Mouse (Mus musculus) gastrocnemius, postnatal 25 days (tissue): ENCODE data around the gene Atp8b4. TPM values are rescaled to one million over a fixed set of nuclear protein-coding genes. Genes with fewer than 3 reads are reported as not detected.

ENCODE experiments used
- DNase-seq: peaks from one replicate; pipeline ENCODE4 v3.0.0; 2022
- total RNA-seq, 2 experiments: library from RNA; stranded (reverse); gene quantifications; 1 replicate in 1 of 2; 2 replicates in 1 of 2; pipeline ENCODE4 v1.2.3; 2021

Gene Atp8b4
- total RNA-seq, 2 experiments from 2014 or later, result 0.13 to 0.46 TPM

DNA sequence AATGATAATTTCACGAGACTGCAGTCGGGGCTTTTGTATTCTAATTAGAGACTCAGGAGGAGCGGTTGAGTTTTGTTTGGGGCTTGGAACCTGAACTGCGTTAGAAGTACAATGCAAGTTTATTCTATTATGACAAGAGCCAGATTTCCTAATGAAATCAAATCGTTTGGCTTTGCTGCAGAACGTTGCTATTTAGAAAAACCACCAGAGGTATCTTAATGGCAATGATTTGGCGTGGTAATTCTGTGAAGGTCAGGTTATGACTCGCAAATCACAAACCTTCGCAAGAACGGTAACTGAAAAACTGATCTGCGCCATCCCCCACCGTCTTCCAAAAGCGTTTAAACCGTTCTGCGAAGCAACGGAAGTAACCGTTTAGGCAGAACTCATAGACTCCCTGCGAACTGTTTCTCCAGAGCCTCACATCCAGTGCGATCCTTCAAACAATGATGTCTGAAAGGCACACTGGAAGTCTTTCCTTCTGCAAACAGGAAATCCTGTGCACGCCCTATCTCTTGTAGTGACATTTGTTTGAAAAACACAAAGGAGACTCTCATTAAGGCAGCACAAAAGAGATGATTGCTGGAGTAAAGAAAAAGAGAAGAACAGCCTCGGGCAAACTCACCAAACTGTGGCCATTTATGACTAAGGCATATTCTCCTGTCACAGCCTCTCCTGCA, 139.2 kb downstream of the Atp8b4 start:
- DNase-seq, result no peak

DNA sequence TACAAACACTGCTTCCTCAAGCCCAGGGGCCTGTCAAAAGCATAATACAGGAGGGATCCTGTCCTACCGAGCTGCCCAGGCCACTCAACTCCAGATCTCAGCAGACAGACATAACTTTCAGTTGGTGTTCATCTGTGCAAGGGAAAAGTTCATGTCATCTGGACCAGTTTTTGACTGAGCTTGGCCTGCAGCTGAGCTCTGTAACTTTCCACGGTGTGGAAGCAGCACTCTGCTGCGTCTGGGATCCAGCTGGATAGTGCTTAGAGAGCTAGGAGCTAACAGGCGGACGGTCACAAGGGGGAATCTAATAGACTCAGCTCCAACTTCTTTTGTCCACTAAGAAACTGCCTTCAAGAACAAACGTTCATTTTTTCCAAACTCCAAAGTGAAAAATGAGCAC, 139.8 kb downstream of the Atp8b4 start:
- peak; percentile 69 for DNase-seq

DNA sequence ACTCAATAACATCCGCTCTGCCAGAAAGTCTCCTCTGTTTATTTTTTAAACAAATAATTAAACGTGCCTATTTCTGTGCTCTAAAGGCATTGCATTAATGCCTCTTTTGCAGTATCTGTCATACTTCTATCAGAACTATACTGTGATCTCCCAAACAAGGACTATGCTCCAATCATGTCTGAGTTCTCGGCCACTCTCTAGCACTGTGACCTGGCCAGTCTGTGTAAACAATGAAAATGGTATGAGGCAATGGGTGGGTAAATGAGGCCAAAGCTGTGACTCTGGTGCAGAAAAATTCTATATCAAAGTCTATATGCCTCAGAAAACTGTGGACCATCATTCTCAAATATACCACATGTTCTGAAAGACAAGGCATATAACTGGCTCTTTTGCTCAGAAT, 140.5 kb downstream of the Atp8b4 start:
- no peak for DNase-seq

DNA sequence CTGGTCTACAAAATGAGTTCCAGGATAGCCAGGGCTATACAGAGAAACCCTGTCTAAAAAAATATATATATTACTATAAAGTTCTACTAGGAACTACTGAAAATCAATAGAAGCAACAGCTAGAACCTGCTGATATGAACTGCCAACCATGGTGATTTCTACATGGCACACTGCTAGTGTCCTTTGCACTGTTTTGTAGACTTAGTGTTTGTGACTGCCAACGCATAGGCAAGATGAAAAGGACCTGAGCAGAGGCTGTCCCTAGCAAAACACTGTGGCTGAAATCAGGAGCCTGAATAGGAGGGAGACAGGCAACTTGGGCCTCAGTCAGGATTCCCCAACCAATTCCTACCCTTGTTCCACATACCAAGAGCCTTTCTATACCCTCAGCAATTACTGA, 141.2 kb downstream of the Atp8b4 start:
- no peak for DNase-seq

DNA sequence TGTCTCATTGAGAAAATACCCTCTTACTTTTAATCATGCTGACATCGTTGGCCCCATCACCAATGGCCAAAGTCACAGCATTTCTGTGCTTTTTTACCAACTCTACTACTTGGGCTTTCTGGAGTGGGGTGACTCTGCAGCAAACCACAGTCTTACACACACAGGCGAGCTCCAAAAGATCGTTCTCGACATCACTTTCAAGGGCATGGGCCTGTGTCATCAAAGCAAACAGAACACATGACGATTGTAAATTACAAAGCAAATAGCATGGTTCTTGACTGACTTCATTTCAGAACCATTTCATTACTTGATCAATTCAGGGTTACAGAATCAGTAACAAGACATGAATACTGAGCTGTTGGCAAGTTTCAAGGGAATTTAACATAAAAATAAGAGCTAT, 141.7 kb downstream of the Atp8b4 start:
- DNase-seq, result no peak

DNA sequence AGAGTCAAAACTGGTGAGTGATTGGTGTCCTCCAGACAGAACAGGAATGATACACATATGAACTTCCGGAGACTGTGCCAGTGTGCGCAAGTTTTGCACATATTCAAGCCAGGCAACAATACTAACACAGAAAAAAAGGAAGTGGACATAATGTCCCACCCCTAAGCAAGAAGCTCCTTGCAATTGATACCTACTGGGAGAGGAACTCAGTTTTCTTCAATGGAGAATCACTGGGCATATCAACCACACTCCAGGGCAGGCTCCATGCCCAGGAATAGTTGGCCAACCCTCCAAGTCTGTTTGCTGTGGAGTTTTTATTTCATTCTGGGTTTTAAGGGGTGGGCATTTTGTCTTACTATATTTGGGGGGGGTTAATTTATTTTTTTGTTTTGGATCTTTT, 145.2 kb downstream of the Atp8b4 start:
- DNase-seq, result no peak

DNA sequence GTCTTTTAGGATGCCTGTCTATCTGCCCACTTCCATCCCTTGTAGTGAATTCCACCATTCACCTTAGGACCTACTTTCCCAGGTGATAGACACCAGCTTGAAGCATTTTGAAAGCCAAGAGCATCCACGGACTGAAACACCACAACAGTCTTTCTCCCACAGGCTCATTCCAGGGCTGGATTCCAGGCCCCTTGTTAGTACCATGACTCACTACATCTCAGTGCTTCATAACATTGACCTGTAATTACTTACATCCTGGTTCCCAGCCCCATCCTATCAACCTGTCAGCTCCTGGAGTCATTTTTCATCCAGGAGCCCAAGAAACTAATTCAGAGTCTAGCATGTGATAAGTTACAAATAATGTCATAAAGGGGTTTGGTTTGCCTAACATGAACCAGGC, 148.7 kb downstream of the Atp8b4 start:
- no peak for DNase-seq

DNA sequence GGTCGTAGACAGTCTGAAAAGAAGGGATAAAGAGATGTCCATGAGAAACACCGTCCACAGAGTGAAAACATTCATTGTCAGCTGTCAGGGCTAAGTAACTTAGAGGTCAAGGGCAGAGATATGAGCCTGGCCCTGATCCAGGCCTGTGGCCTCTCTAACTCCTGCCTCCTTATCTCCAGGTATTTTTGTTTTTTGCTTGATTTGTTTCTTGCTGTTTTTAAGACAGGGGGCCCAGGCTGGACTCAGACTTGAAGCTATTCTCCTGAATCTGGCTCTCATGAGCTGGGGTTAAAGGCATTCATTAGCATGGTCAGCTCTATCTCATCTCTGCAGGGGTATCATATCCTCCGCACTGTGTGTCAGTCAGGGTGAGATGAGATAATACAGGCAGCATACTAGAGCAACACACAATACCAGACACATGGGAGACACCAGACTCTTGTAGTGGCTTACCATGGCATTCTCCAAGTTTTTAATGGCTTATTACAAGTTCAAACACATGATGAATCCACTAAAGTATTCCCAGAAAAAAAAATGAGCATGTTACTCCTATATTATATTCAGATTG, 157.4 kb downstream of the Atp8b4 start:
- DNase-seq, result no peak

DNA sequence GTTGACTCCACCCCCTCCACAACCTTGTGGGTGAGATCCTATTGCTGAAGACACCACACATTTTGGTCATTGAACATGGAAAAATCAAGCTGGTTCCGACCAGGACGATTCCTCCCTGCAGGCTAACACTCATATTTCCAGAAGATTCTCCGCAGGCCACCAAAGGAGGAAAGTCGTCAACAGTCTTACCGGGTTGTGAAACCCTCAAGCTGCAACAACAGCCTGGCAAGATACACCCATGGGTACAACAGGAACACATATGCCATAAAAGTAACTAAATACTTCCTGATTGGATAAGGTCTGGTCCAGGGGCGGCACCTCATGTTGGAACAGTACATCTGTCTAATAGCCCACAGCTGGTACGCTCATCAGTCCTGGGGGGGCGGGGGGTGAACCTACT, 159.0 kb downstream of the Atp8b4 start:
- DNase-seq, result no peak

DNA sequence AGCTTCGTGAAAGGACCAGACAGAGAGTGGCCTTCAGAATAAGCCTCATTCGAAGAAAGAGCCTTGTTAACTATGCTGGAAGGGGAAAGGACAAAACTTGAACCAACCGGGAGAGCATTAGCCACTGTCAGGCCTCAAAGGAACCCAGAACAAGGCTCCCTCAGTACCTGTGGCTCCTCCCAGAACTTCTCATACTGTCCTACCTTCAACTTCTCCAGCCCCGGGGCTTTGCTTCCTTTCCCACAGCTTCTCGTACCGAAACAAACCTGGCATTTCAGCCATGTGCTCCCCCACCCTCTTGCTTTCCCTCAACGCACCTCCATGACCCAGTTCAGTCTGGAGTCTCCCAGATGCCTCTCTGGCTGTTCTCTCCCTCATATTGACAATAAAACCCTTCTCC, 160.3 kb downstream of the Atp8b4 start:
- no peak for DNase-seq

DNA sequence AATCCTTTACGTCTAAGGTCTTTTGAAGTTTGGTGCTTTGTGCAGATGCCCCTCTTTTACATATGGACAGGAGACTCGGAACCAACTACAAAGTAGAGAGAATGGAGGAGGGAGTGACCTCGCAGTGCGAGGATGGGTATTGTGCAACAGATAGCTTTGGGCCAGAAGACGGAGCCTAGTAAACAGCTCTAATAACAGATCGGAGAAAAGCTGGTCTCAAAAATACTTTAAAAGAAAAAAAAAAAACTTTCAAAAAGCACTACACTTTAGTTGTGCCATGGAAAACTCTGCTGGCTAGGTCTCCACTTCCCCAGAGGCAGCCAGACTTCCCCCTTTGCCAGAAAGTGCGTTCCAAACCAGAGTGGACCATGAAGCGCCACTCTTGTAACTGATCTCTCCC, 161.0 kb downstream of the Atp8b4 start:
- peak; percentile 32 for DNase-seq

DNA sequence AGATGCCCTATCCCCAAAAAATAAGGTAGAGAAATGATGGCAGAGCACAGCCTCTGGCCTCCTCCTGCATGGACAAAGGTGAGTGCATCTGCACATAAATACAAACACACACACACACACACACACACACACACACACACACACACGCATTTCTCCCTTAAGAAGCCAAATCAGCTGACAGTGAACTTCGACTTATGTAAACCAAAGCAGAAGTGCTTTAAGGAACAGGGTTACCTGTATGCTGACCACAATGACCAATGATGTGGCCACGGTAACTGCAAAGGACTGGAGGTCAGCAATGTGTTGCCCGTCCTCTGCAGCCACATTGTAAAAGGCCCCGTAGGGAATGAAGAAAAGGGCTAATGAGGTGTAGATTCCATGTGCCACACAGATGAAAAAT, 163.3 kb downstream of the Atp8b4 start:
- no peak for DNase-seq

DNA sequence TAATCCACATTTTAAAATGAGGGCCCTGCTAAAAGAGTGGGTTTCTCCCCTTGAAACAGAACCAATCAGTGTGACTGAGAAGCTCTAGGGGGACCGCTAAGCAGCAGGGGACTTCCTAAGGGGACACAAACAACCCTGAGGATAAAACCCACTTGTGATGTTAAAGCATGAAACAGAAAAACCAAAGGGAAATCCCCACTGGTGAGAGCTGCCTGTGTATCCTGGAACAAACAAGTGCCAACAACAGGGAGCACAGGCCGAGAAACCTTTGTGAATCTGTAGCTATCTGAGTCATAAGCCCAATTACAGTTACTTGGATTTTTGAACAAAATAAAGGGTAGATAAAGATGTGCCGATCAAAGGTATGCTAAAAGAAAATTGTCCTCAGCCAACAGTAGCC, 168.7 kb downstream of the Atp8b4 start:
- DNase-seq, result no peak

DNA sequence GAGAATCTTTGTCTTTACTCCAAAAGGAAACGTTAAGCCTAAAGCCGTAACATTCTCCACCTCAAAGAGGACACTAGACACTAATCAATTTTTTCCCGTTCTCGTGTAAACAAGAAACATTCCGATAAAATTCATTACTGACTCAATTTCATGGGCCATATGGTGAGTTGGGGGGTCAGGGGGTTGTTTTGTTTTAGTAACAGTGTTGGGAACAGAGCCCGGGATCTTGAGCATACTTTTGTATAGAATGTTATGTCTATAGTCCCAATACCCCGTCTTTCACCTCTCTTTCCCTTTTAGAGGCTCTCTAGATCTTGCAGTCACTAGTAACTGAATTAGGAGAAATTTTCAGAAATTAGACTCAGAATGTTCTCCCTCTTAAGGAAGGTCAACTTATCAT, 177.3 kb downstream of the Atp8b4 start:
- no peak for DNase-seq

DNA sequence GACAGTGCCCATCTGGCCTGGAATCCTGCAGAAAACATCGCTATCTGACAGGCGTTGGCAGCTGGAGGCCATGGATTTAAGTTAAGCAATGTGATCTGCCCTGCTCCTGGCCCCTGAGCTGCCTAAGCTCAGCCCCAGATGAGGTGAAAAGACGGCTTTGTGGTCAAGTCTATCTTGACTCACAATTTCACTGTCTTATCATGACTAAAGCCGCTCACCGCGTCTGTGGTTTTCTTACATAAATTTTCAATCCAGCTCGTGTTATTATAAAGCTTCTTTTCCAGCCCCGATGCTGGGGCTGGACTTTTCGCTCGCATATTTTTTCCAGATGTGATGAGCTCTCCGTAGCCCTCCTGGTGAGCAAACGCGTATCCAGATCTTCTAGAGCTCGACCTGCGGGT, 177.8 kb downstream of the Atp8b4 start:
- no peak for DNase-seq

DNA sequence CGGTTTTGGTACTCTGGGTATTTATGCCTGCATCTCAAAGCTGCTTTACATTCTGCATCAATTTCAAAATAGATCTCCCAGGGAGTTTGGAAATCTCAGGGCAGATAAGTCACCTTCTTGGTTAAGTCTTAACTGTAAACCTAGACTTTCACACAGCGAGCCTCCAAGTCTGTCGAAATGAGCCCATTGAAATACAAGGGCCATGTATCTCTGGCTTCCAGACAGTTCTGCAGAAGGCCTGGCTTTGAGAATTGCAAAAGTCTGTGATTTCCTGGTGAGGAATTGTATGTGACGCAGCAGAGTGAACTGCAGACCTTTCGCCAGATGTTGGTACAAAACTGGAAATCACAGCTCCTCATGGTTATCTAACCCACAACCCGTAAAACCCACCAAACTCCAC, 182.4 kb downstream of the Atp8b4 start:
- no peak for DNase-seq

DNA sequence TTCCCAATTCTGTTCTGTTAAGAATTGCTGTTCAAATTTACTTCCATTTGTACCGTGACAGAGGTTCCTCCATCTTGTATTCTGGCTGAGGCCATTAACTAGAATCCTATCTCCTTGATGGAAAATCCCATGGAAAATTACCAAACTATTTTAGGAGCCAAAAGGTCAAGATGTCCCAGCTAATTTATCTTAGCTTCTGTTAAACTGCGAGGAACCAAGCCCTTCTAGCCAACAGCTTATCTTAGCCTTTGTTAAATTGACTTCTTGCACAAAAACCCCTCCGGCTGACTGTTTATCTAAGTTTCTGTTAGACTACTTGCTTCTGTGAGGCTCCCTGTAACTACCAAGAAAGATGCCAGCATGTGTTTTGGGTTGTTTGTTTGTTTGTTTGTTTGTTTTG, 183.5 kb downstream of the Atp8b4 start:
- DNase-seq, result no peak

DNA sequence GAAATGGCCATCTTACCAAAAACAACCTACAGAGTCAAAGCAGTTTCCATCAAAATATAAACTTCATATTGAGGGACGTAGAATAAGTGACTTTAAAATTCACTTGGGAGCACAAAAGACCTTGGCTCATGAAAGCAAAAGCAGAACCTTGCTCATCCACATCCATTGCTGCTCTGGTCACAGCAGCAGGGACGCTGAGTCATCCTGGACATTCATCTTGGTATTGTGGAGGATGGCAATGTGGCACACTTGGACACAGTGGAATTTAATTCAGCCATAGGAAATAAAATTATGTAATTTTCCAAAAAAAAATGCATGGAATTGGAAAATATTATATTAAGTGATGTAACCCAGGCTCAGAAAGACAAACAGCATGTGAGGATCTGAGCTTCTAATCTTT, 184.1 kb downstream of the Atp8b4 start:
- no peak for DNase-seq

DNA sequence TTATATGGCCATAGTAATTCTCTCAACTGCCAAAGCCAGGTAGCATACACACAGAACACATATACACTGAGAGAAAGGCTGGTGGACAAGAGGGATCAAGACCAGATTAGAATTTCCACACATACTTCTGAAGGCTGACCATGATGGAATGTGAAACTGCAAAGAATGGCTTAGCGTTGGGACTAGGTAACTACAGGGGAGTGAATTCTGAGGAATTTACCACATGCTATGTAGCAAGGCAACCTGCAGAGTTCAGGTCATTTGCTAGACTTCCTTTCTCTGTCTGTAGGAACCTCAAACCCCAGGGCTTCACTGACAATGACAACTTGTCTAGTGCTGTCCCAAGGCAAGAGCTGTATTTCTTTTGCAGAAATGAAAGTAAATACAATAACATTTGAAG, 189.4 kb downstream of the Atp8b4 start:
- no peak for DNase-seq

DNA sequence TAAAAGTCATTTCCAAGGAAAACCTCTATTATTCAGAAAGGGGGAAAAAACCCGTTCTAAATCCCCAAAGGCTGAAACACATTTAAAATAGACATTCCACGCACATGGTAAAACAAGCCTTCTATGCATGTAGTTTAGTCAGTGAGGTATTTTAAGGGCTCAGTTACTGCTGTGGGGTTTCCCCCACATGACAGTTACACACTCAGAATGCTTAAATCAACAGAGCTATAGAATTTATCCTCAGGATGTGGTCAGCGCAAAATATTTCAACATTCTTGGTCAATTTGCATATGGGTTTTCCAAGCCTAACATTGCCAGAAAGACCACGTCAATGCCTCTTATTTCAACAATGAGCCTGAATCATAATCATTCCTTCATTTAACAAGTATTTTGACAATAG, 190.5 kb downstream of the Atp8b4 start:
- no peak for DNase-seq

DNA sequence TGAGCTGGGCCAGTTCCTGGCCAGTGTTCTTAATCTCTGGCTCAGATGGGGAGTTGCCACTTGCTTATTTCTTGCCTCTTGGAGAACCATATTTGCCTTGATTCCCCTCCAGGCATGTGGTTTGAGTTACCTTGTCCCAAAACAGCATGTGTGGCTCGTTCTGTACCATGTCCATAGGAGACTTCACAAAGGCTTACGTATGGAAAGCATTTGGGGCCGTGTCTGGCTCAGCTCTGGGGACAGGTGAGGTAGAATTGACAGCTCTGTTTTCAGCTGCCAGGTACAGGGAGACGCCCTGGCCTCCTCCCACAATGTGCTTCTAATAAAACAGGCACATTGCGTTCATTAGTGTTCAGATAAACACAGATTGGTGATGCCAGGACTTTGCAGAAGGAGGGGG, 195.9 kb downstream of the Atp8b4 start:
- DNase-seq, result no peak

DNA sequence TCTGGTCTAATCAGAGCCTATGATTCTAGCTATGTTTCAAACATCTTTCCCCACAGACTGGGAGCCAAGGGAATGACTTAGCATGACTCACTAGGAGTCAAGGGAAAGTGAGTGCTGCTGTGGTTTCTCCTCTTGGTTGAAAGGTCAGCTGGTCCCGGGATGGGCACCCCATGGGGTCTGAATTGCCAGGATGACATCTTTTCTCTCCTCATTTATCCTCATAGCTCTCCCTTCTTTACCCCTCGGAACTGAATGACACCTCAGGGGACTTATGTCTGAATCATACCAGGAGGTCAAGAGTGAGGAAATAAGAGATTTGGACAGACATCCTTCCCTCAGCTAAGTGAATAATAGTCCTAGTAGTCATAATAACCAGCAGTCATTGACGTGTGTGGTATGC, 197.2 kb downstream of the Atp8b4 start:
- DNase-seq, result no peak

DNA sequence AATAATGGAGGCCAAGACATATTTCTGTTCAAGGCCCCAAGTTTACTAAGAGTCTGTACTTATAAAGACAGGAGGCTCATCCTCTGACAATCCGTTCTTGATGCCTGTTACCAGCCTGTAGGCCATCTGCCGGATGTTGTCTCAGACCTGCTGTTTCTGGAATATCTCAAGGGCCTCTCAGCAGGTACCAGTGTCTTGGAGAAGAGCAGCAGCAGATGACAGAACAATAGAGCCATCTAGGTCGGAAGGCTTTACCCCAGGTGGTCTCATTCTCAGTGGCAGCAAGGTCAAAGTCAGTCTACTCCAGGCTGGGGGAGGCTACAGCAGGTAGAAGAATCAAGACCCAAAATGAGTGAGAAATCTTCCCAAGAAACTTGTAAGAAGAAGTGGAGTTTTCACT, 198.1 kb downstream of the Atp8b4 start:
- DNase-seq, result no peak

DNA sequence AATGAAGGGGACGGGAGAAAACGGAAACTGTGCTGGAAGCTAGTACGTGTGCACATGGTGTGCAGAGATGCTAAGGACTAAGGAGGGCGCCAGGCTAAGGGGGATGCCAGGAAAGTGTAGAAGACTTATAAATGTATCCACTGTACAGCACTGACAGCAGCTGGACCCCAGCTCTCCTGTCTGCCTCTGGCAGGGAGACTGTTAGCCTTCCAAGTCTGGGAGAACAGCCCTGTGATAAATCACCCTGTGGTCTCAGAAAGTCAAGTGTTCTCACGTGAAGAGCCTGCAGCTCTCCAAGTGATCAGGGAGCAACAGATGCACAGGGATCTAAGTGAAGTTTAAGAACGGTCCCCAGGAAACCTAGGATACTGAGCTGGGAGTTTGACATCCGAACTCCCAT, 209.8 kb downstream of the Atp8b4 start:
- no peak for DNase-seq

DNA sequence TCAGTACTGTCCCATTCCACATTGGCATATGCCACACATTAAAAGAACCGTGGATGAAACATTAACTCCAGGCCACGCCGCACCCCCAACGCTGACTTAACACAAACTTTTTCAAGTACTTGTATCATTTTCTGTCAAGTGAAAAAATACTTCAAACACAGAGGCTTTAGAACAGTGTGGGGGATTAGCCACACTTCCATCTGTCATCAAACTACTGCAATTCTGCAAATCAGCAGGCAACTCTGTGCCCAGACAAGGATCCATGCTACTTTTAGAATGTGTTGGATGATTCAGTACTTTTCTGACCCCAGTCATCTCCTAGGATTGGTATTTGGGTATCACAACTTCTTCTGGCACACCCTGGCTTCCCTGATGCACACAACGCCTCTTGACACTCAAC, 212.5 kb downstream of the Atp8b4 start:
- no peak for DNase-seq
